Mouse (Mus musculus): ENCODE results near the gene Rel.
"Not testable (repeated sequence)": the region's sequence is repeated elsewhere in the genome, so short reads cannot be mapped to it uniquely, and the experiment has no call there.

Rel gene

GRCm38 (mm10) chr11:23770760-23771506, at the start of gene Rel:
Gene Rel (minus strand): TSS chr11:23770970.
- DNase-seq (ENCODE audit: low spot score in 2 of 2), result peak; percentile 91 to 93

- no peak for DNase-seq (ENCODE audit: low spot score in 2 of 2)
Measured at GRCm38 (mm10) chr11:23818745-23819144, 48.0 kb upstream of the Rel start.

GRCm38 (mm10) chr11:23810741-23811140, 40.0 kb upstream of the Rel start:
- no peak for DNase-seq (ENCODE audit: low spot score in 2 of 2)

GRCm38 (mm10) chr11:23805716-23806115, 34.9 kb upstream of the Rel start:
- no peak for DNase-seq (ENCODE audit: low spot score in 2 of 2)

GRCm38 (mm10) chr11:23803136-23803535, 32.4 kb upstream of the Rel start:
- no peak for DNase-seq (ENCODE audit: low spot score in 2 of 2)

GRCm38 (mm10) chr11:23802256-23802655, 31.5 kb upstream of the Rel start:
- DNase-seq (ENCODE audit: low spot score in 2 of 2), result no peak

- no peak for DNase-seq (ENCODE audit: low spot score in 2 of 2)
Measured at GRCm38 (mm10) chr11:23801851-23802250, 31.1 kb upstream of the Rel start.

GRCm38 (mm10) chr11:23783677-23784076, 12.9 kb upstream of the Rel start:
- not testable (repeated sequence) for DNase-seq (ENCODE audit: low spot score in 2 of 2)

- no peak for DNase-seq (ENCODE audit: low spot score in 2 of 2)
Measured at GRCm38 (mm10) chr11:23783085-23783484, 12.3 kb upstream of the Rel start.

- DNase-seq (ENCODE audit: low spot score in 2 of 2), result no peak
Measured at GRCm38 (mm10) chr11:23782038-23782437, 11.3 kb upstream of the Rel start.

GRCm38 (mm10) chr11:23778787-23779201, 8.0 kb upstream of the Rel start:
- no peak for DNase-seq (ENCODE audit: low spot score in 2 of 2)

- DNase-seq (ENCODE audit: low spot score in 2 of 2), result no peak
Measured at GRCm38 (mm10) chr11:23772471-23772870, 1.7 kb upstream of the Rel start.

- DNase-seq (ENCODE audit: low spot score in 2 of 2), result no peak
Measured at GRCm38 (mm10) chr11:23771507-23772097, 832 bp upstream of the Rel start.

- no peak for DNase-seq (ENCODE audit: low spot score in 2 of 2)
Measured at GRCm38 (mm10) chr11:23770510-23770759, 335 bp downstream of the Rel start.

GRCm38 (mm10) chr11:23769686-23770509, 872 bp downstream of the Rel start:
- peak; percentile 26 to 39 for DNase-seq (ENCODE audit: low spot score in 2 of 2)

- no peak for DNase-seq (ENCODE audit: low spot score in 2 of 2)
Measured at GRCm38 (mm10) chr11:23769033-23769432, 1.7 kb downstream of the Rel start.

GRCm38 (mm10) chr11:23767928-23768327, 2.8 kb downstream of the Rel start:
- no peak for DNase-seq (ENCODE audit: low spot score in 2 of 2)

- DNase-seq (ENCODE audit: low spot score in 2 of 2), result not testable (repeated sequence)
Measured at GRCm38 (mm10) chr11:23767369-23767768, 3.4 kb downstream of the Rel start.

- DNase-seq (ENCODE audit: low spot score in 2 of 2), result no peak
Measured at GRCm38 (mm10) chr11:23762635-23763034, 8.1 kb downstream of the Rel start.

GRCm38 (mm10) chr11:23758218-23758617, 12.6 kb downstream of the Rel start:
- DNase-seq (ENCODE audit: low spot score in 2 of 2), result no peak

GRCm38 (mm10) chr11:23754329-23754728, 16.4 kb downstream of the Rel start:
- no peak for DNase-seq (ENCODE audit: low spot score in 2 of 2)

GRCm38 (mm10) chr11:23753136-23753710, 17.5 kb downstream of the Rel start:
- no peak for DNase-seq (ENCODE audit: low spot score in 2 of 2)

Measured in right cerebral cortex, postnatal 10 days (tissue).